Mouse (Mus musculus): ENCODE results near the gene Ldlrad3.

Ldlrad3 gene

GRCm38 (mm10) chr2:102185951-102186561 is at the start of gene Ldlrad3:
Gene Ldlrad3 (minus strand): TSS chr2:102186385.
- DNase-seq (ENCODE audit: low spot score) = peak; percentile 87

GRCm38 (mm10) chr2:102231470-102231869 is 45.3 kb upstream of the Ldlrad3 start:
- DNase-seq (ENCODE audit: low spot score) = peak; percentile 16

DNA sequence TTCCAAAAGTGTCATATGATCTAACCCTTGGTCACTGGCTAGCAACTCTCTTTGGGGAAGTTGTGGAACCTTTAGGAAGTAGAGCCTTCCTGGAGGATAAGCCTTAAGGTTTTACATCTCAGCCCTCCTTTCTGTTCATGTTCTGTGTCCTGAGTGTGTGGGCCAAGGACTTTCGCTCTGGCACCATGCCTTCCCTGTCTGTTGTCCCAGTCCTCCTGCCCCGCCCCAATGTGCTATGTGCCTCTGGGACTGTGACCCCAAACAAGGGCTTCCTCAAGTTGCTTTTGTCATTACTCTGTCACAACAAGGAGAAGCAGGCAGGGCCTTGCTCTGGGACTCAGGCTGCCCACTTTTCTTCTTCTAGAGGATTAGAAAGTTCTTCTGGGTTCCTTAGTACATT is 42.9 kb upstream of the Ldlrad3 start:
- DNase-seq (ENCODE audit: low spot score) = no peak

GRCm38 (mm10) chr2:102228331-102228730 is 42.1 kb upstream of the Ldlrad3 start:
- no peak for DNase-seq (ENCODE audit: low spot score)

DNA sequence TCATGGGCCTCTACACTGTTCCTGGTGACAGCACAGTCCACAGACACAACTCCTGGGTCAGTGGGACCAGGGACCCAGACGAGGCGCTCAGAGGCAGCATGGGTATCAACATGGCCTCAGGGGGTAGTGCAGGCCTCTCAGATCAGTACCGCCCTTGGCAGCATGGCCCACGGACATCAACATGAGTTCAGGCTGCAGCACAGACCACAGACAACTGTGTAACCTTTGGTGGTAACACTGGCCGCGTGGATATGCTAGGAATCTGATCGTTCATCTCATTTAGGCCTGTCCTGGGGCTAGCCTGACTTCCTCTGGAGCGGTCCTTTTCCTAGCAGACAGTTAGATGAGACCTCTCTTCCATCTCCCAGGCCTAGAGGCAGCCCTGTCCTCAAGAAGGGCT is 41.7 kb upstream of the Ldlrad3 start:
- no peak for DNase-seq (ENCODE audit: low spot score)

- DNase-seq (ENCODE audit: low spot score) = no peak
Observed at GRCm38 (mm10) chr2:102226274-102226673, 40.1 kb upstream of the Ldlrad3 start.

- no peak for DNase-seq (ENCODE audit: low spot score)
Observed at GRCm38 (mm10) chr2:102223355-102224128, 37.4 kb upstream of the Ldlrad3 start.

DNA sequence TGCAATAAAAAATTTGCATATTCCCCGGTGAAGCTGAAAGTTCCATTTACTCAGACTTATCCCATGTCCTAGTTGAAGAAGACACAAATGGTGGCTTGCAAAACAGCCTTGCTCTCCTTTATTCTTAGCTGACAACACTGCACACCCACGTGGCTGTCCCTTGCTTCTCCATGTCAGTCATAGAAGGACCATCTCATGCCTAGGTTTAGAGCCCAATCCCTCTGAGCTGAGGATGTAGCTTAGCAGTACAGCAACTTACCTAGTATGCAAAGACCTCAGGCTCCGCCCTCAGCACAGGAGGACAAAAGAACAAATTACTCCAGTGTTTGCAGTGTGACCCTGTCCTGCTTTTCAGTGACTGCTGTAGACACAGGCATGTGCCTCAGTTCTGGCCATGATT is 36.6 kb upstream of the Ldlrad3 start:
- DNase-seq (ENCODE audit: low spot score) = no peak

DNA sequence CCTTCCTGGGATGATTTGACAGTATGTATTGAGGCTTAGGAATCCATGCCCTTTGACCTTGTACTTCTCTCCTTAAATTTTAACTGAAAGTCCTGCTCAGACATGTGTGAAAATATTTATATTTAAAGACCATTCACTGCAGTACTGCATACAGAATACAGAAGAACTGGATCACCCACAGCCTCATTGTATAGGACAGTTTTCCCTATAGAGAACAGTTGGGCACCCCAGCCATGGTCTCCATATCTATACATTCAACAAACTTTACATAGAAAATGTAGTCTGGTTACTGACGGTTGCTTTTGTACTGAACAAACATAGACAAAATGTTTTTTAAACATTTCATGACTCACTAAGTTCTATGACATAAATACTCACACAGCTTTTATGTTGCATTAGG is 30.6 kb upstream of the Ldlrad3 start:
- no peak for DNase-seq (ENCODE audit: low spot score)

DNA sequence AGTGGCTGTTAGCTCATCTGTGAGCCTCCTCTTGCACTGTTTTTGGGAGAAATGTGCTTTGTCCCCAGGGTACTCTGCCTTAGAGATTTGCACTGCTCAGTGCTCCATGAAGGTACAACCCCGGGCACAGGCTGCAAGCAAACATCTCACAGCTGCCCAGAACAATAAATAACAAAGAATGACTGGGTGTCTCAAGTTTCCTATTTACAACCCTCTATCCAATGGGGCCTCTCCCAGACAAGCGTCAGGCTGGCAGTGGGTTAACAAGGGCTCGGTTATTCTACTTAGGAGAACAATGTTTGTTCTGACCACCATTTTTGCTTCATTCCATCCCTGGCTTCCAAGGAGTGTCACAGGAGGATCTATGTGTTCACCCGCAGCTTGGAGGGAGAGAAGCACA is 25.9 kb upstream of the Ldlrad3 start:
- no peak for DNase-seq (ENCODE audit: low spot score)

DNA sequence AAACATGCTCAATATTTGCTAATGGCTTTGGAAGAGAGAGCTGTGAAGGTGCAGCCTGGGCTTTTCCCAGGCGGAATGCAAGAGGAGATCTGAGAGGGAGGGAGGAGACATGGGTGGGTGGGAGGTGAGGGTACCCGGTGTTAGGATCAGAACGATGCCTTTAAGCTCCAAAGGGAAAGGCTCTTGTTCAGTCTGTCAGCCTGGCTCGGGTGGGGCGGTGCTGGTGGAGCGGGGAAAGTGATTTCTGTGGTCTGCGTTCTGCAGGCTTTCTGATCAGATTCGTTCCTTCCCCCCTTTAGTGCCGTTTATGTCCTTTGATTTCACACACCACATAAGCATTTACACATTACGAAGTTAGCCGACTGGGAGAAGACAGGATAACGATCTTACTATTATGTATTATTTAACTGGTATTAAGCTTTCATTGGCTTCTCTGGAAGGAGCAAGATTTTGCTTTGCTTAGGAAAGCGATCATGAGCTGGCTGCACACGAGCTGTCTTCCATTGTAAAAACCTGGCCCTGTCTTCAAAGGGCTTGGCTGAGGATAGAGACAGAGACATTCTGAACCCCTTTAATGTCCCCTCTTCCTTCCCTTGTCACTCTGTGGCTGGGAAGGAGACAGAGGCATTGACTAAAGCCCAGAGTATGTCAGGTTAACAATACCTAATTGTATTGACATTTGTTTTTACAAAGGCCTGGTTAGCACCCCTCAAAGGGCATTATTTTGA is 19.7 kb upstream of the Ldlrad3 start:
- no peak for DNase-seq (ENCODE audit: low spot score)

DNA sequence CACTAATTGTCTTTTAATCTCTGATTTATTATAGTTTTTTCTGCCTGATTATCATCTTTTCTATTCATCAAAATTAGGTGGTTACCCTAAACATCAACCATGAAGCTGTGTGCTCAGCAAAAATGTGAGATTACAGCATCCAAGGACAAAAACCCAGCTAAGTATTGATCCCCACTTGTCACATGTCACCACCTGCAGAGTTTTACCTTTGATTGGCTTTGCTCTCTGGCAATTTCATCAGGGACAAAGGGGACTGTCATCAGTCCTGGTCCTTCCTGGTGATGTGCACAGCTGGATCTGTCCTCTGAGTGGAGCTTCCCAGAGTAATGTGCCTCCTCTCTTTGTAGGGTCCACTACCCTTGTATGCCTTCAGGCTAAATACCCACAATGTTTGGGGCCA is 17.3 kb upstream of the Ldlrad3 start:
- DNase-seq (ENCODE audit: low spot score) = no peak

DNA sequence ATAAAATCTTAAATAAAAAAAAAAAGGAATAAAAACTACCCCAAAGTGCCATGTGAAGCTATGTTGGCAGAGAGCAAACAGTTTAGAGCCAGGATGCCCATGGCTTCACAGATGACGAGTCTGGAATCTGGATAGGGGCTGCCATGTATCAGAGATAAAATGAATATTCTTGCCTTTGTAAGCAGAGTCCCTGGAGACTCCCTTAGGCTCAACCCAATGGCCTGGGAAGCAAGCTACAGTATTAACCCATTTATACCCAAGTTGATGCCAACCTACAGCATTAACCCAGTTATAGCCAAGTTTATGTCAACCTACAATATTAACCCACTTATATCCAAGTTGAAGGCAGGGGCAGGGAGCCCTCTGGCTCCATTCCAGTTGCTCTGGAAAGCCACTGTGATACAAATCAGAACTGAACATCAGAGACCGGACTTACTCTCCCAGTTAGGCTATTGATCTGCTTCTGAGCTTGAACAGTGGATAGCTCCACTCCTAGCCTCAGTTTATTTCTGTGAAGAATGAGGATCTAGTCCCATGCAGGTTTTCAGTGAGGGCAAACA is 16.1 kb upstream of the Ldlrad3 start:
- no peak for DNase-seq (ENCODE audit: low spot score)

DNA sequence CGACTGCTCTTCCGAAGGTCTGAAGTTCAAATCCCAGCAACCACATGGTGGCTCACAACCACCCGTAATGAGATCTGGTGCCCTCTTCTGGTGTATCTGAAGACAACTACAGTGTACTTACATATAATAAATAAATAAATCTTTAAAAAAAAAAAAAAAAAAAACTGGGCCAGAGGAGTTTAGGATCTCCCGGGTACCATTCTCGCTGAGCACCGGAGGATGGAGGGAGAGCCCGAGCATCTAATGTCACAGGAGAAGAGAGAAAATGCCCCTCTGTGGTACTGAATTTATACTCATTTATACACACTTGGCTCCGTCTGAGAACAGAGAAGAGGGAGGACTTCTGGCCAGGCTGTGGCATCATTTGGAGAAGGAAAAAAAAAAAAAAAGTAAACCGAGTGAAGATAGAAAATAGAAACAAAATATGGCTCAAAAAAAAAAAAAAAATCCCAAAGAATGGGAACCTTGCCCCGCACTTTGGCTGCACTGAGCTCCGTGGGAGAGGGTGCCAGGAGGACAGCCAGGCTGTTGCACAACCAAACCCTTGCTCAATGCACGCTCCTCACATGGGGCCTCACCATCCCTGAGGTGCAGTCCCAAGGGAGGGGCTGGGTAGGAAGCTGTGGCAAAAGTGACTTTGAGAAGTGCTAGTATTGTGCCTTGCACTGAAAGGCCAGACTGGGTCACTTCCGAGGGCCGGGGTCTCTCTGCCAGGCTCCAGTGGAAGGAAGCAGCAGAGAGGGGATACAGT is 15.2 kb upstream of the Ldlrad3 start:
- no peak for DNase-seq (ENCODE audit: low spot score)

- DNase-seq (ENCODE audit: low spot score) = no peak
Observed at GRCm38 (mm10) chr2:102197332-102197731, 11.1 kb upstream of the Ldlrad3 start.

GRCm38 (mm10) chr2:102196709-102197108 is 10.5 kb upstream of the Ldlrad3 start:
- DNase-seq (ENCODE audit: low spot score) = no peak

DNA sequence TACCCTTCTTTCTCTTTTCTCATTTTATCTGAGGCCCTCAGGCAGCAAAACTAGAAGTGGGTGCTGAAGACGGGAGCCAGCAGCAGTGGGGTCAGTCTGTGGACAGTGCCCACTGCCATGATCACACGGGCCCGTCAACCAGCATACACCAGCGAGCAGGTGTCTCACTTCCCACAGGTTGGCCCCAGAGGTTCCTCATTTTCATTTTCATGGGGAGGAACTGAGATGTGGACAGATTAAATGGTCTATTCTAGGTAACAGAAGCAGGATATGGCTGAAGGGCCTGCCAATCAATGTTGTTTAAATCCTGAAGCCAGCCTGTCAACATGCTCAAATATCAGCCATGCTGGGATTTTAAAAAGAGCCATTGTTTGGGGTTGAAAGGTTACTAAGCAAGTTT is 9.3 kb upstream of the Ldlrad3 start:
- no peak for DNase-seq (ENCODE audit: low spot score)

DNA sequence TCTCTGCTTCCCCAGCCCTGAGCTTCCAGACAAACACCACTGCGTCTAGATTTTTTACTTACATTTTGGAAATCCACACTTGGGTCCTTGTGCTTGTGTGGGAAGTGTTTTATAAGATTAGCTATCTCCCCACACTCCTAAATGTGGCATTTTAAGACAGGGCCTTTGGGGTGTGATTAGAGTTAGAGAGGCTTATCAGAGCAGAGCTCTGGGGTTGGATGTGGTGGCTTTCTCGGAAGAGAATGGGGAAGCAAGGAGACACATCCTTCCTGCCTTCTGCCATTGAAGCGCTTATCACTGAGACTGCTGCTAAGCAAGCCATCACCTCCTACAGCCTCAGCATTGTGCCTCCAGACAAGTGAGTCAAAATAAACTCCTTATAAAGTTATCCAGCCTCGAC is 8.1 kb upstream of the Ldlrad3 start:
- DNase-seq (ENCODE audit: low spot score) = no peak

GRCm38 (mm10) chr2:102192943-102193820 is 7.0 kb upstream of the Ldlrad3 start:
- DNase-seq (ENCODE audit: low spot score) = peak; percentile 79

DNA sequence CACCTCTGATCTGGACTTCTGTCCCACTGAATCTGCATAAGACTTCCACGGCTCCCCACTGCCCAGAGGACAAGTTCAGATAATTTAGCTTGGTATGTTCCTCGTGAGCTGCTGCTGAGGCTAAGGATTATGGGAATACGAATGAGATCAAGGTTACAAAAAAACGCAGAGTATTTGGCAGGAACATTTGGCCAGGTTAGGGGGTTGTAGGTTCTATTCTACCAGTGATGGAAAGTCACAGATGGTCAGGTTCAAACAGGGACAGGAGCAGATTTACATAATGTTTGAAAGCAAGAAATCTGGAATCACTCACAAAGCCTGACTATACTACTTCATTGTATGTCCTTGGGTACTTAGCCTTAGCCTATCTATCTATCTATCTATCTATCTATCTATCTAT is 5.6 kb upstream of the Ldlrad3 start:
- no peak for DNase-seq (ENCODE audit: low spot score)

- no peak for DNase-seq (ENCODE audit: low spot score)
Observed at GRCm38 (mm10) chr2:102190956-102191355, 4.8 kb upstream of the Ldlrad3 start.

All from testis, postnatal 14 days (tissue).